Mouse (Mus musculus) central nervous system, embryonic 11.5 days (tissue): ENCODE data around the gene Eid3. TPM values are rescaled to one million over a fixed set of nuclear protein-coding genes. Genes with fewer than 3 reads are reported as not detected.

ENCODE experiments used
- polyA plus RNA-seq: library from polyadenylated mRNA; depleted of rRNA; stranded (reverse); fragments of >200 nt; gene quantifications from 2 replicates; pipeline ENCODE4 v1.2.3, GENCODE M21; 2012; rRNA removed

Eid3 gene
- 1.5 and 3.4 TPM in 2 replicates for polyA plus RNA-seq

GRCm38 (mm10) chr10:82866356-82866755, at the start of gene Eid3:
Gene Eid3, plus strand, starts transcription at chr10:82866626.

GRCm38 (mm10) chr10:82833926-82834325, 32.5 kb upstream of the Eid3 start, which contains the start of gene Txnrd1:
Gene Txnrd1, plus strand, starts transcription at chr10:82833951.

Other genes with a start within 250 kb of the Eid3 start
- 25.5 and 34.1 TPM in 2 replicates for gene 1190007I07Rik, start 243.4 kb upstream of the Eid3 start, polyA plus RNA-seq
- 160 and 171 TPM in 2 replicates for gene Tdg, start 236.8 kb upstream of the Eid3 start, polyA plus RNA-seq
- gene Glt8d2, start 176.0 kb upstream of the Eid3 start, polyA plus RNA-seq: 1.9 and 5.5 TPM in 2 replicates
- gene Hcfc2, start 170.5 kb upstream of the Eid3 start, polyA plus RNA-seq: 21.2 and 29.7 TPM in 2 replicates
- gene Nfyb, start 102.5 kb upstream of the Eid3 start, polyA plus RNA-seq: 69.1 and 72.5 TPM in 2 replicates
- 117 and 122 TPM in 2 replicates for gene Txnrd1, start 32.7 kb upstream of the Eid3 start, polyA plus RNA-seq
- 4.7 and 8.8 TPM in 2 replicates for gene Chst11, start 118.9 kb downstream of the Eid3 start, polyA plus RNA-seq